Comparison of ENCODE assay signal across 31 mouse cellular contexts in genomic region chr2:10330216-10330615, GRCm38 (mm10). TPM values are rescaled to one million over a fixed set of nuclear protein-coding genes. Genes with fewer than 3 reads are reported as not detected.
DNase-seq lines count a peak whose midpoint lies in the region; ATAC-seq and TF ChIP-seq lines count a peak whose summit lies in the region.
"Had no signal": no experiment of that assay in that cellular context is flagged by ENCODE, and none has a peak within 500 bp of the region (broad histone marks: within the 10 kb centered on the region; RNA-seq: fewer than 3 reads in every experiment).

No protein-coding gene starts in this region.

- no peaks in the 10 kb centered on the region for H3K4me1 ChIP-seq in heart, adult 2 months (ENCODE audit: control insufficient read depth, insufficient read depth, low read length)
- no peaks in the 10 kb centered on the region for H3K4me1 ChIP-seq in heart, postnatal 0 days (ENCODE audit: control insufficient read depth, insufficient read depth)
- no peaks in the 10 kb centered on the region for H3K4me1 ChIP-seq in liver, embryonic 11.5 days (replicated peaks; ENCODE audit: control insufficient read depth, insufficient read depth, low read length)
- H3K4me1 ChIP-seq: embryonic facial prominence, embryonic 12.5 days; forebrain, embryonic 10.5 days; forebrain, embryonic 15.5 days; hindbrain, embryonic 13.5 days; liver, embryonic 15.5 days; neural tube, embryonic 15.5 days had no signal

- no peaks in the 10 kb centered on the region for H3K36me3 ChIP-seq in heart, adult 2 months (ENCODE audit: control insufficient read depth, insufficient read depth, low read length)
- H3K36me3 ChIP-seq in heart, postnatal 0 days (replicated peaks; ENCODE audit: control insufficient read depth, insufficient read depth, low read length) = no peaks in the 10 kb centered on the region
- no peaks in the 10 kb centered on the region for H3K36me3 ChIP-seq in liver, embryonic 11.5 days (ENCODE audit: control insufficient read depth, insufficient read depth, low read length)
- H3K36me3 ChIP-seq: embryonic facial prominence, embryonic 12.5 days; forebrain, embryonic 10.5 days; forebrain, embryonic 15.5 days; hindbrain, embryonic 13.5 days; liver, embryonic 15.5 days; neural tube, embryonic 15.5 days had no signal

- TF ChIP-seq CTCF in heart, adult 2 months (IDR thresholded peaks at IDR 0.05) = no peak
- no peak for TF ChIP-seq CTCF in heart, postnatal 0 days (IDR thresholded peaks at IDR 0.05; ENCODE audit: low read depth)

- H3K4me2 ChIP-seq in heart, postnatal 0 days (ENCODE audit: low read depth, low read length) = no peak overlapping the region
- H3K4me2 ChIP-seq in liver, embryonic 11.5 days = no peak overlapping the region
- H3K4me2 ChIP-seq: embryonic facial prominence, embryonic 12.5 days; forebrain, embryonic 15.5 days; hindbrain, embryonic 13.5 days; liver, embryonic 15.5 days; lung, embryonic 14.5 days; neural tube, embryonic 15.5 days had no signal

- peak; percentile 68 for ATAC-seq in heart, postnatal 0 days (ENCODE audit: insufficient read depth, low read depth)
- ATAC-seq in liver, embryonic 11.5 days (replicated peaks; ENCODE audit: low FRiP score) = no peak
- ATAC-seq: CD4-positive, CD25-positive, alpha-beta regulatory T cell, adult 4 months; forebrain, embryonic 15.5 days; intestine, embryonic 16.5 days had no signal

- no peak for TF ChIP-seq EP300 in heart, adult 2 months (IDR thresholded peaks at IDR 0.05; ENCODE audit: insufficient read depth, low read depth, low read length)
- no peak for TF ChIP-seq EP300 in heart, postnatal 0 days (IDR thresholded peaks at IDR 0.05; ENCODE audit: low read depth)

- intact Hi-C loops in heart, adult 2 months (cut with DNase I) = no loop called here

- DNase-seq in heart, adult 8-10 months (ENCODE audit: low spot score) = peak; percentile 4
- no peak for DNase-seq in heart, adult 2 months
- DNase-seq in heart, postnatal 0 days (ENCODE audit: low spot score) = peak; percentile 13
- no peak for DNase-seq in heart, adult 18-20 months
- peak; percentile 41 for DNase-seq in heart, postnatal 4 days
- no peak for DNase-seq in liver, embryonic 11.5 days (ENCODE audit: low spot score)
- no peak for DNase-seq in neural tube, embryonic 10.5 days (ENCODE audit: extremely low spot score, low spot score)
- DNase-seq: adrenal gland, postnatal 14 days; cerebellum, adult 11 months; cerebellum, adult 9-10 months; gastrocnemius, adult 2 months; gastrocnemius, postnatal 36 days; kidney, adult 9 months; kidney, postnatal 14 days; liver; lung, embryonic 14.5 days; lung, postnatal 14 days; midbrain, embryonic 14.5 days; retina, postnatal 1 day; right cerebral cortex, postnatal 14 days; thymus, postnatal 4 days had no signal

- no peak overlapping the region for H3K9ac ChIP-seq in heart, adult 2 months (ENCODE audit: low read depth, low read length)
- H3K9ac ChIP-seq in heart, postnatal 0 days (replicated peaks; ENCODE audit: low read depth, low read length) = no peak overlapping the region
- H3K9ac ChIP-seq in liver, embryonic 11.5 days (ENCODE audit: low read depth, low read length) = no peak overlapping the region
- H3K9ac ChIP-seq: embryonic facial prominence, embryonic 12.5 days; forebrain, embryonic 15.5 days; hindbrain, embryonic 13.5 days; liver, embryonic 15.5 days; lung, embryonic 14.5 days; neural tube, embryonic 15.5 days had no signal

- H3K27me3 ChIP-seq in heart, adult 2 months (ENCODE audit: control insufficient read depth, insufficient read depth, low read length) = peaks cover 1% of the 10 kb centered on the region; the same call in 1 of the 2 replicates
- peaks cover 16% of the 10 kb centered on the region; the same call in 1 of the 2 replicates for H3K27me3 ChIP-seq in heart, postnatal 0 days (ENCODE audit: control insufficient read depth, insufficient read depth, low read length)
- no peaks in the 10 kb centered on the region for H3K27me3 ChIP-seq in liver, embryonic 11.5 days (replicated peaks; ENCODE audit: control insufficient read depth, insufficient read depth, low read length)

- 14% methylated on average over 5 of the region's 5 CpGs for WGBS in heart, adult 2 months
- WGBS in heart, postnatal 0 days = 21% methylated on average over 5 of the region's 5 CpGs
- WGBS in liver, embryonic 11.5 days = 67% methylated on average over 5 of the region's 5 CpGs

- no peaks in the 10 kb centered on the region for H3K79me2 ChIP-seq in heart, adult 2 months (replicated peaks; ENCODE audit: control insufficient read depth, insufficient read depth, low read length)

- H3K27ac ChIP-seq in heart, adult 2 months = no peak overlapping the region
- H3K27ac ChIP-seq in heart, postnatal 0 days (ENCODE audit: low read depth) = no peak overlapping the region
- H3K27ac ChIP-seq in liver, embryonic 11.5 days (ENCODE audit: low read depth, low read length) = no peak overlapping the region
- H3K27ac ChIP-seq: embryonic facial prominence, embryonic 12.5 days; forebrain, embryonic 10.5 days; forebrain, embryonic 15.5 days; gastrocnemius, adult 2 months; hindbrain, embryonic 13.5 days; left cerebral cortex, adult 2 months; liver, embryonic 15.5 days; neural tube, embryonic 15.5 days had no signal

- H3K9me3 ChIP-seq in heart, postnatal 0 days (replicated peaks; ENCODE audit: control insufficient read depth, low read length) = no peaks in the 10 kb centered on the region
- H3K9me3 ChIP-seq in liver, embryonic 11.5 days (ENCODE audit: control insufficient read depth, low read length) = no peaks in the 10 kb centered on the region
- H3K9me3 ChIP-seq: embryonic facial prominence, embryonic 12.5 days; forebrain, embryonic 10.5 days; forebrain, embryonic 15.5 days; hindbrain, embryonic 13.5 days; liver, embryonic 15.5 days; neural tube, embryonic 15.5 days had no signal

- H3K4me3 ChIP-seq in heart, adult 2 months = no peak overlapping the region
- no peak overlapping the region for H3K4me3 ChIP-seq in heart, postnatal 0 days (ENCODE audit: low read depth, low read length)
- H3K4me3 ChIP-seq in liver, embryonic 11.5 days (ENCODE audit: low read depth, low read length) = no peak overlapping the region
- H3K4me3 ChIP-seq: embryonic facial prominence, embryonic 12.5 days; forebrain, embryonic 10.5 days; forebrain, embryonic 15.5 days; gastrocnemius, adult 2 months; hindbrain, embryonic 13.5 days; left cerebral cortex, adult 2 months; liver, embryonic 15.5 days; neural tube, embryonic 15.5 days had no signal

- no peak for TF ChIP-seq POLR2A in heart, adult 2 months (IDR thresholded peaks at IDR 0.05; ENCODE audit: insufficient read depth, low read depth, low read length)

RNA-seq across cellular contexts. Expression of gene Sfmbt2, which starts 40.1 kb away (rescaled TPM):
- under 1 TPM; 0.12 to 0.35 (median 0.32) TPM for total RNA-seq in heart, adult 8-10 months (2022)
- total RNA-seq in heart, adult 2 months (2021) = under 1 TPM; 0.25 to 0.39 TPM
- polyA plus RNA-seq in heart, adult 2 months (2012; rRNA removed) = 0.06 and 0.12 TPM in 2 replicates
- total RNA-seq in heart, postnatal 0 days (2014; rRNA removed; ENCODE audit: low replicate concordance) = 0.54 and 1.9 TPM in 2 replicates
- 0.51 and 0.66 TPM in 2 replicates for polyA plus RNA-seq in heart, postnatal 0 days (2015; fragmentation: Nextera tagmentation; extraction: Ambion mirVana)
- total RNA-seq in heart, adult 18-20 months (2021) = under 1 TPM; 0.27 to 0.33 TPM
- 1 to 10 TPM; 1.4 to 1.6 TPM for total RNA-seq in heart, postnatal 4 days (2021)
- 1.9 and 2.2 TPM in 2 replicates for polyA plus RNA-seq in liver, embryonic 11.5 days (2014; fragmentation: Nextera tagmentation; extraction: Ambion mirVana)
- total RNA-seq: monocyte, adult 5-6 weeks had no signal

Comparison
In these comparisons a context has a peak if more than half of its experiments do, and no peak if none do; other contexts are left out.
1. DNase-seq: peak in heart, adult 8-10 months (single experiment), heart, postnatal 0 days (single experiment) and heart, postnatal 4 days (single experiment); none in heart, adult 2 months (0 of 2), heart, adult 18-20 months (0 of 2), liver, embryonic 11.5 days (single experiment) and neural tube, embryonic 10.5 days (single experiment).